Mouse (Mus musculus): Measurements from ENCODE around the gene Olfr1412. TPM values are rescaled to one million over a fixed set of nuclear protein-coding genes. Genes with fewer than 3 reads are reported as not detected.

Gene Olfr1412
- polyA plus RNA-seq, 1 experiment = not detected

DNA sequence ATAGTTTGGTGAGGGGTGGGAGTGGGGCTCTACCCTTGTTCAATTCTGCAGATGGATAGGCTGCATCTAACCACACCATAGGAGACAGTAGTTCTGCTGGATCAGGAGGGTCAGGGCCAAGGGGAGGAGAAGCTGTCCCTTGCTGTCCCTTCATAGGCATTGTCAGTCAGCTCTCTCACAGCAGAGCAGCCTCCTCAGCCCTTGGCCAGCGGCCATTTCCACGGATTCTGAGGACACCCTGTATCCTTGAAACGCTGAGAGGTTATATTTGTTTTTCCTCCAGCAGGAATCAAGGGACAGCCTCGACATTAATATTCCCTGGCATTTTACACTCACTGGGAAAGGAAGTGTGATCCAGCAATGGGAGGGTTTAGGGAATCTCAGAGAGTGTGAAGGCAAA, 32.8 kb downstream of the Olfr1412 start:
- no peaks in the 10 kb centered on the region for H3K36me3 ChIP-seq (ENCODE audit: control insufficient read depth, insufficient read depth, low read length)
- whole genome bisulfite sequencing = 69% methylated on average over 4 of the region's 4 CpGs
- no peak for TF ChIP-seq CTCF (IDR thresholded peaks at IDR 0.05; ENCODE audit: extremely low read depth, insufficient read depth, insufficient read length, insufficient replicate concordance)
- no peak for TF ChIP-seq POLR2A (IDR thresholded peaks at IDR 0.05; ENCODE audit: low read depth, low read length)
- no peaks in the 10 kb centered on the region for H3K27me3 ChIP-seq (ENCODE audit: control insufficient read depth, insufficient read depth, low read length)
- H3K27ac ChIP-seq (ENCODE audit: insufficient read depth, low read length) = no peak overlapping the region
- no peaks in the 10 kb centered on the region for H3K4me1 ChIP-seq (ENCODE audit: control insufficient read depth, insufficient read depth, insufficient read length)
- no peak overlapping the region for H3K4me3 ChIP-seq (ENCODE audit: extremely low read depth, insufficient read depth, insufficient read length)
- DNase-seq (ENCODE audit: low read depth in 1 of 2, low spot score in 2 of 2) = no peak

DNA sequence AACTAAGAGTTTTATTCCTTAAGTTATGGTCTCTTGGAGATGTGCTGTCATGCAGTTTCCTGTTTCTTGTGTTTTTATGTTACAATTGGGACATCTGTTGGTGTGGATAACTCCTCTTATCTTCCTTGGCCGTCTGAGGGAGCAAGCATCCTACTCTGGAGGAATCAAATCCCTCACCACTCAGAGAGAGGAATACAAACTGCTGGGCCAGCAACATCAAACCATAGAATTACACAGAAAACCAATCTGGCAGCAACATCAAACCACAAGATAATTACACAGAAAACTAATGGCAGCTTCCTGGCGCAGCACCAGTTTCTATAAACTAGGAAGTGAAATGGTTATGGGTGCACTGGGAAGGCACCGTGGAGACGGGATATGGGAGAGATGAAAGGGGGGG, 42.6 kb downstream of the Olfr1412 start:
- no peaks in the 10 kb centered on the region for H3K4me1 ChIP-seq (ENCODE audit: control insufficient read depth, insufficient read depth, insufficient read length)
- no peak overlapping the region for H3K4me3 ChIP-seq (ENCODE audit: extremely low read depth, insufficient read depth, insufficient read length)
- DNase-seq (ENCODE audit: low read depth in 1 of 2, low spot score in 2 of 2) = no peak
- no peak overlapping the region for H3K27ac ChIP-seq (ENCODE audit: insufficient read depth, low read length)
- 46% methylated on average over 4 of the region's 4 CpGs for WGBS
- no peaks in the 10 kb centered on the region for H3K36me3 ChIP-seq (ENCODE audit: control insufficient read depth, insufficient read depth, low read length)
- TF ChIP-seq POLR2A (IDR thresholded peaks at IDR 0.05; ENCODE audit: low read depth, low read length) = no peak
- no peak for TF ChIP-seq CTCF (IDR thresholded peaks at IDR 0.05; ENCODE audit: extremely low read depth, insufficient read depth, insufficient read length, insufficient replicate concordance)
- H3K27me3 ChIP-seq (ENCODE audit: control insufficient read depth, insufficient read depth, low read length) = no peaks in the 10 kb centered on the region

DNA sequence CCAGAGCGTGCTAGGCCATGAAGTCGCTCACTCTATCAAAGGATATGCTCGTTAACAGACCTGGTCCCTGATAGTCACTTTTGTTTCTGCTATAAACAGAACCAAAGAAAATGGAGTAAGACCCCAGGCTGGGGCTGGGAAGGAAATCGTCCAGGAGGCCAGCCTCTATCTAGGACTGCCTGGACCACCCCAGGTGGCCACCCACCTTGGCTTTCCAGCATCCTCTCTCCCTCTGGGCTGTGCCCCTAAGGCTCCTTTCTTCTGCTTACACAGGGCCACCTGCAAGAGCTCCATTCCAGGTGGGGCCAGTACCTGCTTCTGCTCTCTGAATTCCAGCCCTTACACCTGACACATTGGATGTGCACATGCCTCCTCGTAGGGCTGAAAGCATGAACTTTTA, 46.6 kb downstream of the Olfr1412 start:
- 85% methylated on average over 5 of the region's 5 CpGs for WGBS
- TF ChIP-seq CTCF (IDR thresholded peaks at IDR 0.05; ENCODE audit: extremely low read depth, insufficient read depth, insufficient read length, insufficient replicate concordance) (no peak), POLR2A (IDR thresholded peaks at IDR 0.05; ENCODE audit: low read depth, low read length) (no peak)
- Histone ChIP-seq H3K27ac (ENCODE audit: insufficient read depth, low read length) (no peak overlapping the region), H3K36me3 (ENCODE audit: control insufficient read depth, insufficient read depth, low read length) (peaks cover 12% of the 10 kb centered on the region), H3K4me1 (ENCODE audit: control insufficient read depth, insufficient read depth, insufficient read length) (no peaks in the 10 kb centered on the region), H3K27me3 (ENCODE audit: control insufficient read depth, insufficient read depth, low read length) (no peaks in the 10 kb centered on the region), H3K4me3 (ENCODE audit: extremely low read depth, insufficient read depth, insufficient read length) (no peak overlapping the region)
- no peak for DNase-seq (ENCODE audit: low read depth in 1 of 2, low spot score in 2 of 2)

GRCm38 (mm10) chr1:92632948-92633347, 47.4 kb downstream of the Olfr1412 start:
- no peaks in the 10 kb centered on the region for H3K27me3 ChIP-seq (ENCODE audit: control insufficient read depth, insufficient read depth, low read length)
- no peak for TF ChIP-seq CTCF (IDR thresholded peaks at IDR 0.05; ENCODE audit: extremely low read depth, insufficient read depth, insufficient read length, insufficient replicate concordance)
- TF ChIP-seq POLR2A (IDR thresholded peaks at IDR 0.05; ENCODE audit: low read depth, low read length) = no peak
- H3K36me3 ChIP-seq (ENCODE audit: control insufficient read depth, insufficient read depth, low read length) = peaks cover 18% of the 10 kb centered on the region
- H3K27ac ChIP-seq (ENCODE audit: insufficient read depth, low read length) = no peak overlapping the region
- no peak for DNase-seq (ENCODE audit: low read depth in 1 of 2, low spot score in 2 of 2)
- no peaks in the 10 kb centered on the region for H3K4me1 ChIP-seq (ENCODE audit: control insufficient read depth, insufficient read depth, insufficient read length)
- no peak overlapping the region for H3K4me3 ChIP-seq (ENCODE audit: extremely low read depth, insufficient read depth, insufficient read length)
- WGBS = 49% methylated on average over 6 of the region's 6 CpGs

- H3K36me3 ChIP-seq (ENCODE audit: control insufficient read depth, insufficient read depth, low read length) = peaks cover 20% of the 10 kb centered on the region
- H3K27ac ChIP-seq (ENCODE audit: insufficient read depth, low read length) = no peak overlapping the region
- TF ChIP-seq POLR2A (IDR thresholded peaks at IDR 0.05; ENCODE audit: low read depth, low read length) (no peak), CTCF (IDR thresholded peaks at IDR 0.05; ENCODE audit: extremely low read depth, insufficient read depth, insufficient read length, insufficient replicate concordance) (no peak)
- WGBS = 61% methylated on average over 8 of the region's 8 CpGs
- H3K27me3 ChIP-seq (ENCODE audit: control insufficient read depth, insufficient read depth, low read length) = no peaks in the 10 kb centered on the region
- DNase-seq (ENCODE audit: low read depth in 1 of 2, low spot score in 2 of 2) = no peak
- H3K4me1 ChIP-seq (ENCODE audit: control insufficient read depth, insufficient read depth, insufficient read length) = no peaks in the 10 kb centered on the region
- H3K4me3 ChIP-seq (ENCODE audit: extremely low read depth, insufficient read depth, insufficient read length) = no peak overlapping the region
These were observed 48.1 kb downstream of the Olfr1412 start for GRCm38 (mm10) chr1:92633726-92634125.

GRCm38 (mm10) chr1:92634569-92634968, 49.0 kb downstream of the Olfr1412 start:
- H3K4me1 ChIP-seq (ENCODE audit: control insufficient read depth, insufficient read depth, insufficient read length) = no peaks in the 10 kb centered on the region
- no peaks in the 10 kb centered on the region for H3K27me3 ChIP-seq (ENCODE audit: control insufficient read depth, insufficient read depth, low read length)
- TF ChIP-seq CTCF (IDR thresholded peaks at IDR 0.05; ENCODE audit: extremely low read depth, insufficient read depth, insufficient read length, insufficient replicate concordance) (no peak), POLR2A (IDR thresholded peaks at IDR 0.05; ENCODE audit: low read depth, low read length) (no peak)
- H3K36me3 ChIP-seq (ENCODE audit: control insufficient read depth, insufficient read depth, low read length) = peaks cover 20% of the 10 kb centered on the region
- no peak overlapping the region for H3K4me3 ChIP-seq (ENCODE audit: extremely low read depth, insufficient read depth, insufficient read length)
- no peak for DNase-seq (ENCODE audit: low read depth in 1 of 2, low spot score in 2 of 2)
- no peak overlapping the region for H3K27ac ChIP-seq (ENCODE audit: insufficient read depth, low read length)
- WGBS = 94% methylated on average over 1 of the region's 1 CpGs

DNA sequence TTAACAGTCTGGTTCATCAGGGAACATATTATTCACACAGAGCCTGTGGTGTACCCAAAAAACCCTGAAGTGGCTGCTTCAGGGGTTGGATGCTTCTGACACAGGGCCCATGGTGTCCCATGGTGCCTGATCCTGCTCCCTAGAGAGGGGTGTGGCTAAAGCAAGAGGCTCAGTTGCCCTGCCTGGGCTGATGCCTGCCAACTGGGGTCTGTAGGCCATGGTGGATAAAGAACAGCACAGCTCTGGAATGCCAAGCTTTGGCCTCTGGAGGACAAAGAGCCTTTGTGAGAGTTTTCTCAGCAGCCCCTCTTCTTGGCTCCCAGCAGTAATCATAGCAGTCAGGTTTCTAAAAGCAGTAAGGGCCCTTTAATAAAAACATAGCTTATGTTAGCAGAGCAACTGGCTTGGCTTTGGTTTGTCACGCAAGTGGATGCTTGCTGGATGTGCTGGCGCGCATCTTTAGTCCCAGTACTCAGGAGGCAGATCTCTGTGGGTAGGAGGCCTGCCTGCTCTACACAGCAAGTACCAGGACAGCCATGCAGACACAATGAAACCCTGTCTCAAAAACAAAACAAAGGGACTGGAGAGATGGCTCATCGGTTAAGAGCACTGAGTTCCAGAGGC, 49.5 kb downstream of the Olfr1412 start:
- Histone ChIP-seq H3K27ac (ENCODE audit: insufficient read depth, low read length) (no peak overlapping the region), H3K27me3 (ENCODE audit: control insufficient read depth, insufficient read depth, low read length) (no peaks in the 10 kb centered on the region), H3K4me3 (ENCODE audit: extremely low read depth, insufficient read depth, insufficient read length) (no peak overlapping the region), H3K4me1 (ENCODE audit: control insufficient read depth, insufficient read depth, insufficient read length) (peaks cover under 1% of the 10 kb centered on the region; the same call in 1 of the 2 replicates), H3K36me3 (ENCODE audit: control insufficient read depth, insufficient read depth, low read length) (peaks cover 20% of the 10 kb centered on the region)
- 94% methylated on average over 4 of the region's 4 CpGs for WGBS
- TF ChIP-seq CTCF (IDR thresholded peaks at IDR 0.05; ENCODE audit: extremely low read depth, insufficient read depth, insufficient read length, insufficient replicate concordance) = no peak
- TF ChIP-seq POLR2A (IDR thresholded peaks at IDR 0.05; ENCODE audit: low read depth, low read length) = no peak
- no peak for DNase-seq (ENCODE audit: low read depth in 1 of 2, low spot score in 2 of 2)
